13 mouse cellular contexts compared by ENCODE assay signal in genomic region chr3:153292853-153293252, GRCm38 (mm10).
DNase-seq lines count a peak whose midpoint lies in the region; ATAC-seq lines count a peak whose summit lies in the region.
"Had no signal": no experiment of that assay in that cellular context is flagged by ENCODE, and none has a peak within 500 bp of the region (broad histone marks: within the 10 kb centered on the region; RNA-seq: fewer than 3 reads in every experiment).

No protein-coding gene starts in this region.

- no peaks in the 10 kb centered on the region for H3K9me3 ChIP-seq in hindbrain, embryonic 16.5 days (ENCODE audit: control insufficient read depth, low read length)
- no peaks in the 10 kb centered on the region for H3K9me3 ChIP-seq in hindbrain, embryonic 13.5 days
- H3K9me3 ChIP-seq in forebrain, embryonic 10.5 days = no peaks in the 10 kb centered on the region
- H3K9me3 ChIP-seq: limb, embryonic 13.5 days had no signal

- DNase-seq in 3134 (ENCODE audit: extremely low read depth, insufficient read length, low spot score) = peak; percentile 66
- DNase-seq in R1 (ENCODE audit: low read depth, low spot score) = peak; percentile 84
- DNase-seq in lung, postnatal 25 days (ENCODE audit: low spot score) = peak; percentile 26
- no peak for DNase-seq in yolk sac, embryonic 10.5 days (ENCODE audit: low spot score)
- DNase-seq in frontal cortex, postnatal 36 days (ENCODE audit: low spot score in 2 of 2) = no peak
- no peak for DNase-seq in forebrain, embryonic 10.5 days (ENCODE audit: extremely low spot score, low spot score)
- DNase-seq: kidney, adult 2 months; thymus, adult 18-20 months had no signal

- no peaks in the 10 kb centered on the region for H3K27me3 ChIP-seq in hindbrain, embryonic 16.5 days (replicated peaks; ENCODE audit: control insufficient read depth, insufficient read depth, low read length)
- no peaks in the 10 kb centered on the region for H3K27me3 ChIP-seq in hindbrain, embryonic 13.5 days
- H3K27me3 ChIP-seq in forebrain, embryonic 10.5 days (ENCODE audit: poor library complexity, severe bottlenecking) = no peaks in the 10 kb centered on the region
- H3K27me3 ChIP-seq: limb, embryonic 13.5 days had no signal

- no peak overlapping the region for H3K4me2 ChIP-seq in hindbrain, embryonic 16.5 days (ENCODE audit: low read length)
- no peak overlapping the region for H3K4me2 ChIP-seq in hindbrain, embryonic 13.5 days
- H3K4me2 ChIP-seq: limb, embryonic 13.5 days; midbrain, embryonic 11.5 days had no signal

- no peak overlapping the region for H3K27ac ChIP-seq in hindbrain, embryonic 16.5 days (ENCODE audit: low read depth, low read length)
- H3K27ac ChIP-seq in hindbrain, embryonic 13.5 days = no peak overlapping the region
- no peak overlapping the region for H3K27ac ChIP-seq in forebrain, embryonic 10.5 days
- H3K27ac ChIP-seq: limb, embryonic 13.5 days had no signal

- H3K4me1 ChIP-seq in hindbrain, embryonic 16.5 days (ENCODE audit: control insufficient read depth, insufficient read depth, low read depth, low read length) = no peaks in the 10 kb centered on the region
- H3K4me1 ChIP-seq in hindbrain, embryonic 13.5 days (replicated peaks) = peaks cover 2% of the 10 kb centered on the region; the same call in 1 of the 2 replicates
- peaks cover 17% of the 10 kb centered on the region for H3K4me1 ChIP-seq in forebrain, embryonic 10.5 days

- H3K4me3 ChIP-seq in hindbrain, embryonic 16.5 days (ENCODE audit: low read length) = no peak overlapping the region
- no peak overlapping the region for H3K4me3 ChIP-seq in hindbrain, embryonic 13.5 days
- no peak overlapping the region for H3K4me3 ChIP-seq in forebrain, embryonic 10.5 days
- H3K4me3 ChIP-seq: erythroblast, embryonic 14.5 days; limb, embryonic 13.5 days had no signal

- no peak overlapping the region for H3K9ac ChIP-seq in hindbrain, embryonic 16.5 days (ENCODE audit: low read depth, low read length)
- no peak overlapping the region for H3K9ac ChIP-seq in hindbrain, embryonic 13.5 days
- H3K9ac ChIP-seq: limb, embryonic 13.5 days had no signal

- ATAC-seq in hindbrain, embryonic 16.5 days = 0 out of 2 replicates have a peak, but pooled peaks have one; percentile 23
- no peak for ATAC-seq in hindbrain, embryonic 13.5 days (ENCODE audit: low FRiP score)

- H3K36me3 ChIP-seq in hindbrain, embryonic 16.5 days (ENCODE audit: control insufficient read depth, insufficient read depth, low read length) = no peaks in the 10 kb centered on the region
- no peaks in the 10 kb centered on the region for H3K36me3 ChIP-seq in hindbrain, embryonic 13.5 days
- no peaks in the 10 kb centered on the region for H3K36me3 ChIP-seq in forebrain, embryonic 10.5 days (replicated peaks)
- H3K36me3 ChIP-seq: limb, embryonic 13.5 days had no signal

- 89% methylated on average over 5 of the region's 5 CpGs for WGBS in hindbrain, embryonic 16.5 days
- 99% methylated on average over 5 of the region's 5 CpGs for WGBS in hindbrain, embryonic 13.5 days
- WGBS in forebrain, embryonic 10.5 days = 91% methylated on average over 5 of the region's 5 CpGs

Comparison
In these comparisons a context has a peak if more than half of its experiments do, and no peak if none do; other contexts are left out.
1. DNase-seq: peak in 3134 (single experiment), R1 (single experiment) and lung, postnatal 25 days (single experiment); none in yolk sac, embryonic 10.5 days (single experiment), frontal cortex, postnatal 36 days (0 of 2) and forebrain, embryonic 10.5 days (single experiment).